Mouse (Mus musculus): ENCODE measurements around the gene Adgrg5. TPM values are rescaled to one million over a fixed set of nuclear protein-coding genes. Genes with fewer than 3 reads are reported as not detected.

Adgrg5 gene
- polyA plus RNA-seq, 1 experiment, result 2.6 TPM

GRCm38 (mm10) chr8:94986676-94987075 is 63.2 kb downstream of the Adgrg5 start:
- DNase-seq, result peak; percentile 66
- no peak for TF ChIP-seq POLR2A (IDR thresholded peaks at IDR 0.05; ENCODE audit: low read depth, low read length)
- no peak for TF ChIP-seq CTCF (conservative IDR thresholded peaks at IDR 0.05; ENCODE audit: insufficient read depth, insufficient read length, low read depth, low read length)

GRCm38 (mm10) chr8:94987553-94987952 is 64.1 kb downstream of the Adgrg5 start:
- Histone ChIP-seq H3K27me3 (replicated peaks; ENCODE audit: control insufficient read depth, insufficient read depth, low read length) (no peaks in the 10 kb centered on the region), H3K4me1 (ENCODE audit: control insufficient read depth, insufficient read depth, low read length) (peaks cover 71% of the 10 kb centered on the region), H3K27ac (ENCODE audit: insufficient read depth, low read depth, low read length) (peak overlapping the region; percentile 21; the same call in 1 of the 2 replicates), H3K4me3 (ENCODE audit: insufficient read depth, low read depth, low read length) (no peak overlapping the region), H3K36me3 (ENCODE audit: control insufficient read depth, insufficient read depth, low read length) (no peaks in the 10 kb centered on the region)
- 53% methylated on average over 7 of the region's 7 CpGs for WGBS
- DNase-seq, result no peak
- no peak for TF ChIP-seq CTCF (conservative IDR thresholded peaks at IDR 0.05; ENCODE audit: insufficient read depth, insufficient read length, low read depth, low read length)
- no peak for TF ChIP-seq POLR2A (IDR thresholded peaks at IDR 0.05; ENCODE audit: low read depth, low read length)

More at GRCm38 (mm10) chr8:94986676-94987075, 63.2 kb downstream of the Adgrg5 start:
- 28% methylated on average over 5 of the region's 5 CpGs for WGBS
- Histone ChIP-seq H3K27ac (ENCODE audit: insufficient read depth, low read depth, low read length) (peak overlapping the region; percentile 45), H3K4me3 (ENCODE audit: insufficient read depth, low read depth, low read length) (peak overlapping the region; percentile 4; the same call in 1 of the 2 replicates), H3K27me3 (replicated peaks; ENCODE audit: control insufficient read depth, insufficient read depth, low read length) (no peaks in the 10 kb centered on the region), H3K4me1 (ENCODE audit: control insufficient read depth, insufficient read depth, low read length) (peaks cover 65% of the 10 kb centered on the region), H3K36me3 (ENCODE audit: control insufficient read depth, insufficient read depth, low read length) (no peaks in the 10 kb centered on the region)

DNA sequence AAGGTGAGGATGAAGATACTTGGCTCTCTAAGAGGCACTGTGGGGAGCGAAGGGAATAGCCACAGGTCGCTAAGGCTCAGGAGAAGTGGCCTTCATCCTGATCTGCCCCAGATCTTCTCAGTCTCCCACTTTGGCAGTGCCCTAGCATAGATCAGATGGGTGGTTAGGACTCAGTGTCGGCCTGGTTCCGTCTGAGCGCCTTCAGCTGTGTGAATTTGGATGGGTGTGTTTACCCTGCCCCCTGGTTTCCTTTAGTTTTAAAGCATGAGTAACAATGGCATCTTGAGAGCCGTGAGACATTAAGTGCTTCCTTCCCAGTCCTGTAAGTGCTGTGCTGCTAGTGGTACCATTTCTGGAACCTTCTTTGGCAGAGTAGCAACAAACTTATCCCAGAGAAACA is 65.1 kb downstream of the Adgrg5 start:
- WGBS, result 28% methylated on average over 6 of the region's 6 CpGs
- Histone ChIP-seq H3K4me1 (ENCODE audit: control insufficient read depth, insufficient read depth, low read length) (peaks cover 72% of the 10 kb centered on the region), H3K4me3 (ENCODE audit: insufficient read depth, low read depth, low read length) (no peak overlapping the region), H3K27me3 (replicated peaks; ENCODE audit: control insufficient read depth, insufficient read depth, low read length) (no peaks in the 10 kb centered on the region), H3K36me3 (ENCODE audit: control insufficient read depth, insufficient read depth, low read length) (no peaks in the 10 kb centered on the region), H3K27ac (ENCODE audit: insufficient read depth, low read depth, low read length) (peak overlapping the region; percentile 53)
- no peak for TF ChIP-seq POLR2A (IDR thresholded peaks at IDR 0.05; ENCODE audit: low read depth, low read length)
- TF ChIP-seq CTCF (conservative IDR thresholded peaks at IDR 0.05; ENCODE audit: insufficient read depth, insufficient read length, low read depth, low read length), result no peak
- DNase-seq, result no peak

GRCm38 (mm10) chr8:94989711-94990110 is 66.2 kb downstream of the Adgrg5 start:
- H3K27ac ChIP-seq (ENCODE audit: insufficient read depth, low read depth, low read length), result peak overlapping the region; percentile 46; the same call in 1 of the 2 replicates

DNA sequence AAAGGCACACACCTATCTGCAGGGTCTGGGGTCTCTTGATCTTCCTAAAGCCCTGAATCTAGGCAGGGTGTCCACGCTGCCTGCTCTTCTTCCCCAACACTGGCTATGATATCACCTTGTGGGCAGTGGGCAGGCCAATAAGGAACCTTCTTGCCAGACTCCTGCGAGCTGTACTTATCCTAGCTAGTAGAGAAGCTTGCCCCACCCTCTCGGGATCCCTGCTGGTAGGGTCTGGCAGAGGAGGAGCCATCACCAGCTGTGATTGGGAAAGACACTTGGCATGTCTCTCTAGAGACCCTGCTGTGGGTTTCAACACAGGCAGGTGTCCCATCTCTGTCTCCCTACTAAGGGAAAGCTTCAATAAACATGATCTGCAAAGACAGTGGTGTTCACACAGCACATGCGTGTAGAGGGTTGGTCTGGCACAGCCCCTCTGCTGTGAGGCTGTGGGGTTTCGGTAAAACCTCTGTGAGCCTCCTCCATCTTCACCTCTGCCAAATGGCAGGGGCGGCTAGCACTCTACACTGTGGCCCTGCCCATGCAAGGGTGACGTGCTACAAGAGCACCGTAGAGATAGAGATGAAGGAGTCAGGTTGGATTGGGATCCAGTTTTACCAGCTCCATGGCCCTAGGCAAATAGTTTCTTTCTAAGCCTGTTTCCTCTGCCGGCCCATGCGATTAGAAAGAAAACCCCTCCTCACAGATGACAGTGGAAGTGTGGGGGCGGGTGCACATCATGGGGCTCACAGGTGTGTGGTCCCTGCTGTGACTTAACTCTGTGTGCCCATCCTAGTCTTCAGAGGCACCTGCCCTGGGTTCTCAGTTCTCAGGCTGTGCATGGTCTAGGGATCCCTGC is 67.3 kb downstream of the Adgrg5 start:
- H3K27me3 ChIP-seq (replicated peaks; ENCODE audit: control insufficient read depth, insufficient read depth, low read length), result no peaks in the 10 kb centered on the region
- H3K36me3 ChIP-seq (ENCODE audit: control insufficient read depth, insufficient read depth, low read length), result no peaks in the 10 kb centered on the region
- DNase-seq, result no peak
- peak overlapping the region; percentile 34 for H3K27ac ChIP-seq (ENCODE audit: insufficient read depth, low read depth, low read length)
- no peak overlapping the region for H3K4me3 ChIP-seq (ENCODE audit: insufficient read depth, low read depth, low read length)
- WGBS, result 68% methylated on average over 11 of the region's 11 CpGs
- peaks cover 80% of the 10 kb centered on the region for H3K4me1 ChIP-seq (ENCODE audit: control insufficient read depth, insufficient read depth, low read length)
- TF ChIP-seq CTCF (conservative IDR thresholded peaks at IDR 0.05; ENCODE audit: insufficient read depth, insufficient read length, low read depth, low read length) (no peak), POLR2A (IDR thresholded peaks at IDR 0.05; ENCODE audit: low read depth, low read length) (no peak)

More at GRCm38 (mm10) chr8:94989711-94990110, 66.2 kb downstream of the Adgrg5 start:
- peak; percentile 68 for DNase-seq
- Histone ChIP-seq H3K4me1 (ENCODE audit: control insufficient read depth, insufficient read depth, low read length) (peaks cover 75% of the 10 kb centered on the region), H3K27me3 (replicated peaks; ENCODE audit: control insufficient read depth, insufficient read depth, low read length) (no peaks in the 10 kb centered on the region), H3K36me3 (ENCODE audit: control insufficient read depth, insufficient read depth, low read length) (no peaks in the 10 kb centered on the region), H3K4me3 (ENCODE audit: insufficient read depth, low read depth, low read length) (no peak overlapping the region)
- no peak for TF ChIP-seq CTCF (conservative IDR thresholded peaks at IDR 0.05; ENCODE audit: insufficient read depth, insufficient read length, low read depth, low read length)
- no peak for TF ChIP-seq POLR2A (IDR thresholded peaks at IDR 0.05; ENCODE audit: low read depth, low read length)
- 32% methylated on average over 4 of the region's 4 CpGs for WGBS

DNA sequence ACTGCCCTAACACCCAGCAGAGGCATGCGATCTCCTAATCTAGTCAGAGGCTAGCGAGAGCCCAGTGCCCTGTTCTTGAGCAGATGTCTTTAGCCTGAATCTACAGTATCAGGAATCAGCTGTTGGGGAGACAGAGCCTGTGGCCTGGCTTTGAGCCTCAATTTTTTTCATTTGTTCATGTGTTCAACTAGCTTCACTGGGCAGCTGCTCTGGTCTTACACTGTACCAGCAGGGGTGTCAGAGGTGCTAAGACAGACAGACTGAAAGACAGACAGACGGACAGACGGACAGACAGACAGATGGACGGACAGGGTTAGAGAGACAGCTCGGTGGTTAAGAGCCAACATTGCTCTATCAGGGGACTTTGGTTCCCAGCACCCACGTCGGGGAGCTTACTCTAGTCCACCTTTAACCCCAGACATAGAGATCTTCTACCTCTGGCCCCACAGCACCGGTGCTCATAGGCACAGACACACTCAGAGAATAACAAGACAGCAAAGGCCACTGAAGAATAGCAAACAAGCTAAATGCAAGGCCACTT is 68.0 kb downstream of the Adgrg5 start:
- H3K27ac ChIP-seq (ENCODE audit: insufficient read depth, low read depth, low read length), result peak overlapping the region; percentile 34
- TF ChIP-seq POLR2A (IDR thresholded peaks at IDR 0.05; ENCODE audit: low read depth, low read length), result no peak
- TF ChIP-seq CTCF (conservative IDR thresholded peaks at IDR 0.05; ENCODE audit: insufficient read depth, insufficient read length, low read depth, low read length), result no peak

GRCm38 (mm10) chr8:94992010-94992409 is 68.5 kb downstream of the Adgrg5 start:
- Histone ChIP-seq H3K27me3 (replicated peaks; ENCODE audit: control insufficient read depth, insufficient read depth, low read length) (no peaks in the 10 kb centered on the region), H3K27ac (ENCODE audit: insufficient read depth, low read depth, low read length) (peak overlapping the region; percentile 34), H3K4me1 (ENCODE audit: control insufficient read depth, insufficient read depth, low read length) (peaks cover 82% of the 10 kb centered on the region), H3K36me3 (ENCODE audit: control insufficient read depth, insufficient read depth, low read length) (no peaks in the 10 kb centered on the region), H3K4me3 (ENCODE audit: insufficient read depth, low read depth, low read length) (no peak overlapping the region)
- 71% methylated on average over 4 of the region's 4 CpGs for WGBS
- no peak for DNase-seq
- no peak for TF ChIP-seq CTCF (conservative IDR thresholded peaks at IDR 0.05; ENCODE audit: insufficient read depth, insufficient read length, low read depth, low read length)
- no peak for TF ChIP-seq POLR2A (IDR thresholded peaks at IDR 0.05; ENCODE audit: low read depth, low read length)

More for the DNA sequence above, 68.0 kb downstream of the Adgrg5 start:
- Histone ChIP-seq H3K4me1 (ENCODE audit: control insufficient read depth, insufficient read depth, low read length) (peaks cover 80% of the 10 kb centered on the region), H3K36me3 (ENCODE audit: control insufficient read depth, insufficient read depth, low read length) (no peaks in the 10 kb centered on the region), H3K4me3 (ENCODE audit: insufficient read depth, low read depth, low read length) (no peak overlapping the region), H3K27me3 (replicated peaks; ENCODE audit: control insufficient read depth, insufficient read depth, low read length) (no peaks in the 10 kb centered on the region)
- DNase-seq, result no peak
- 55% methylated on average over 9 of the region's 9 CpGs for WGBS
